Mouse (Mus musculus): ENCODE measurements around the gene Tmem104.

DNA sequence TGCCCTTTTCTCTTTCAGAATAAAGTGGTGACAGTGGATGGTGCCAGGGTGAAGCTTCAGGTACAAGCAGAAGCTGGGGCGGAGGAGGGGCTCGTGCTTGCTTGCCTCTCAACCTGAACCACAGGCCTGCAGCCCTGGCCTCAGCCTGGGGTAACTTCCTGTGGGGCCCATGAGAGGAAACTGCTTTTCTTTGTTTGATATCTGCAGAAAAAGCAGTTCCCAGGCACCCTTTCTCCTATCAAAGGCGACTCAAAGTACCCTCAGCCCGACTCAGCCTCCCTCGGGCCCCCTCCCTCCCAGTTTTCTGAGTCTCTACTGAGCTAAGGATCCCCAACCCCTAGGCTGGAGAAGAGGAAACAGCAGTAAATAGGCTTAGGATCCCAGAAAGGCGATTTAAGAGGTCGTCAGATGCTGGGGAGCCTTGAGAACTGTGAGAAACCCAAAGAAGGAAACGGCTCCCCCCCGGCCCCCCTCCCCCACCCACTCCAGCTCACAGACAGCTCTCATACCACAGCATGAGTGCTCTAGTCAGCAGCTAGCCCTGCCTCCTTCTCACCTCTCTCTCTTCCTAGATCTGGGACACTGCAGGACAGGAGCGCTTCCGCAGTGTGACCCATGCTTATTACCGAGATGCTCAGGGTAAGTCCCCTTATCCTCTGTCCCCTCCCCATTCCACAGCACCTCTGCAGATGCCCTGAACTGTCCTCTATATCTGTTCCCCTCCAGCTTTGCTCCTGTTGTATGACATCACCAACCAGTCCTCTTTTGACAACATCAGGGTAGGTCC is 29.2 kb upstream of the Tmem104 start:
- TF ChIP-seq POLR2A (IDR thresholded peaks at IDR 0.05; ENCODE audit: insufficient read depth, low read depth, low read length), result no peak
- TF ChIP-seq CTCF (IDR thresholded peaks at IDR 0.05; ENCODE audit: insufficient read depth, low read depth, low read length), result no peak
